Mouse (Mus musculus): ENCODE data around the gene Cntn2. TPM values are rescaled to one million over a fixed set of nuclear protein-coding genes. Genes with fewer than 3 reads are reported as not detected.

Gene Cntn2
- total RNA-seq, 2 experiments from 2014 or later = 2.8 to 4.1 TPM

DNA sequence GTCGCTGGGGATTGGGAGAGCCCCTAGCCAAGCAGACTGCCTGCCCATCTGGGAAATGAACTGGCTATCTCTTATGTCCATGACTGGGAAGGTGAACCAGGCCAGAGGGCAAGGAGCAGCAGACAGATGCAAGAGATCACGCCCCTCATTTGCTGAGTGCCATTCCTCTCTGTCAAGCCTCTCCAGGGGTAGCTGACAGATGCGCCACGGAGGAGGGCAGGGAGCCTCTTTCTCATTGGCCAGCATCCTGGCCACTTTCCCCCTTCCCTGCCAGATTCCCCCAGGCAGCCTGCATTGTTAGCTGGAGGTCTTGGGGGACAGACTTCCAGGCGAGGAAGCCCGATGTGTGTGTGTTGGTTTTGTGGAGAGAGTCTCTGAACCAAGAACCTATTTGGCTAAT is 16.0 kb upstream of the Cntn2 start:
- intact Hi-C loops (cut with DNase I) = no loop called here
- DNase-seq = no peak

DNA sequence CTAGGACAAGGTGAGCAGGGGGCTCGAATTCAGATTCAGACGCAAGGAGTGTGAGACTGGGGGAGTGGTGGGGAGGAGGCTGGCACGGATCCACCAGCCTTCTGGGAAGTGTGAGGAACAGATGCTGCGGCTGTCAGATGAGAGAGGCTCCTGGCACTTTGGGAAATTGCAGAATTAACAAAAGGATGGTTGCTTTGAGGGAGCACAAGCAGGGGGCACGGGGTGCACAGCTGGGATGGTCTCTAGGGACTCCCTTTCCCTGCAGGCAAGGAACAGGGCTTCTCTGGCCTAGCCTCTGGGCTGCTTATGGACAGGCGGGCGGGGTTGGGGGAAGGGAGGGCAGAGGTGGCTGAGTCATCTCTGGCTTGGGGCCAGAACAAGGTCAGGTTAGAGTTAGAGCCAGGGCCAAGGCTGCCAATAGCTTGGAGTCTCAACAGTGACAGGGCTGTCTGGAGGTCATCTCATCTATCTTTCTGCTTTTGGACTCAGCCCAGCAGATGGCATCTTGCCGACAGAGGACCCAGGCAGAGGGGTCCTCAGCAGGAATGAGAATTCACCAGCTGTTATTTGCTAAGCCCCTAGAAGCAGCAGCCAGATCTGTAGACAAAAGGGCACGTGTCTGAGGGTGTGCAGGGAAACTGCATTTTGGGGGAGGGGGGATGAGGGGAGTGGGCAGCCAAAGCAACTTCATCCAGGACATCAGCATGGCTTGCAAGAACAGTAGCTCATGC is 15.0 kb upstream of the Cntn2 start:
- intact Hi-C loops (cut with DNase I) = no loop called here
- peak; percentile 55 to 58 for DNase-seq

DNA sequence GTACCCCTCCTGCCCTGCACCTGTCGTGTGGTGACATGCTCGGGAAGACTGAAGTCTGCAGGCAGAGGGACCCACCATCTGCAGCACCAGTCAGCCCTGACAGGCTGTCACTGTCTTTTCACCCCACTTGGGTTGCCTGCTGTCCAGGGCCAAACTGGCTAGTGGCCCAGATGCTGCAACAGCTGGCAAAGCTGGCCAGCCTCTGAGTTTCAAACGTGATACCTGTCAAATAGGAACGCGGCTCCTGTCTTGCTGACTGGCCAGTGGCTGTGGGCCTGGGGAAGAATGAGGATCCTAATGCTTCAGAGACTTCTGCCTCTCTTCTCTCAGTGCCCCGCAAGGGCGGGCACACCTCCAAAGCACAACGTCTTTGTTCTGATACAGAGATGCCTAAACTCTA is 733 bp upstream of the Cntn2 start:
- DNase-seq = peak; percentile 15 to 32
- intact Hi-C loops (cut with DNase I) = no loop called here

- intact Hi-C loops (cut with DNase I) = no loop called here
These were observed 1.0 kb downstream of the Cntn2 start for GRCm38 (mm10) chr1:132541824-132542599.

GRCm38 (mm10) chr1:132541171-132541823 is 1.8 kb downstream of the Cntn2 start:
- intact Hi-C loops (cut with DNase I) = no loop called here
- DNase-seq = no peak

More at GRCm38 (mm10) chr1:132541824-132542599, 1.0 kb downstream of the Cntn2 start:
- DNase-seq = no peak

GRCm38 (mm10) chr1:132540701-132541100 is 2.4 kb downstream of the Cntn2 start:
- no peak for DNase-seq
- intact Hi-C loops (cut with DNase I) = no loop called here

DNA sequence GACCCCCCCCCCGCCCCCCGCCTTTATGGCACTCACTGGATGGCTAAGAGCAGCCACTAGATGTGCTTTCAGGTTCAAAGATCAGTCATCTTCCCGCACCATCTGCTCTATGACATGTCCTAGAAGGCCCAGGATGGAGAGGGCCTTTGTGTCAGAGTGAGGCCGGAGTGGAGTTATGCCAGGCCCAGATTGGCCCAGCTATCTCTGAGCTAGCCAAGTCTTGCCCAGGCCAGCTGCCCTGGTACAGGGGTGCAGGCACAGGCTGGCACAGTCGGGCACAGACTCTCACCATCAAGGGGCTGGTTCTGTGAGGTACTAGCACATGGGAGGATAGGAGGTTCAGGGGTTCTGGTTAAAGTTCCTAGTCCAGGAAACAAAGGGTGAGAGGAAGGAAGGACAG is 5.3 kb downstream of the Cntn2 start:
- DNase-seq = no peak
- intact Hi-C loops (cut with DNase I) = no loop called here

- intact Hi-C loops (cut with DNase I) = no loop called here
- DNase-seq = no peak
These were observed 6.6 kb downstream of the Cntn2 start for GRCm38 (mm10) chr1:132536416-132536815.

DNA sequence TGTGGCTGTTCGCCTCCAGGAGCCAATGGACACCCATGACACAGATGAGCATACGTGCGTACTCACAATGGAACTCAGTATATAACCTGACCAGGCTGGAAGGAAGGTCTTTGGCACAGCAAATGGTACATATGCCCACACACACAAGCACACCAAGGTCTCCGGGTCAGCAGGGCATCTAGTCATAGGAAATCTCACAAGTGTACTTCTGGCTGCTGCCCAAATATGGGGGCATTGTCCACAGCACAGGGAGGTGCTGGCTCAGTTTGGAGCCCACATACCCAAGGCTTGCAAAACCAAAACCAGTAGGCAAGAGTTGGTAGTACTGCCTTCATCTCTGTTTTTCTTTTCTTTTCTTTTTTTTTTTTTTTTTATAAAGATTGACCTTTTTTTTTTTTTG is 7.5 kb downstream of the Cntn2 start:
- intact Hi-C loops (cut with DNase I) = no loop called here
- no peak for DNase-seq

- intact Hi-C loops (cut with DNase I) = no loop called here
- DNase-seq = no peak
These were observed 9.2 kb downstream of the Cntn2 start for GRCm38 (mm10) chr1:132533840-132534239.

GRCm38 (mm10) chr1:132532521-132532920 is 10.5 kb downstream of the Cntn2 start:
- no peak for DNase-seq
- intact Hi-C loops (cut with DNase I) = no loop called here

- no peak for DNase-seq
- intact Hi-C loops (cut with DNase I) = no loop called here
These were observed 12.3 kb downstream of the Cntn2 start for GRCm38 (mm10) chr1:132530631-132531191.

DNA sequence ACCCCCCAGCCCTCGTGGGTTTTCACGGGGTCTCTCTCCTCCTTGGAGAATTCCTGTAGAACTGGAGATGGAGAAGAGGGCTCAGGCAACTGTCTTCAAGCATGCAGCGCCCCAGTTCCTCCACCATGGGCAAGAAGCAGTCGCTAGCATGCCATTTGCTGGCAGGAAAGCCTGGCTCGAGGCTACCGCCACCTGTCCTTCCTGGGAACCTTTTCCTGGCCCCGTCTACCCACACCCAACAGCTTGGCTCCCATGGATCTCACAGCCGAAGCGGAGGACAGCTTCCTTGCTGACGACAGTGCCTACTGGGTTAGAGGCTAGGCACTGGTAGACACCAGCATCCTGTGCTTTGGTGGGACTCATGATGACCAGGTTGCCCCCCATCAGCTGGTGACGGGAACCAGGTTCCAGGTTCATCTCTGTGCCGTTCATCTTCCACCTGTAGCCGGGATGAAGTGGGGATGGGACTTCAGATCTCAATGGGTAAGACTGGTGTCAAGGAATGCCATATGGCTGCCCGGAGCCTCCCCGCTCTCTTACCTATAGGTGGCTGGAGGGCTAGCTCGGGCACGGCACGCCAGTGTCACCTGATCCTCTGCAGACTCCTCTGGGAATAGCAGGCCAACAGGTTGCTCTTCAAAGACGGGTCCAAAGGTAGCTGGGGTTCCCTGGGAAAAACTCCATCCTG is 14.3 kb downstream of the Cntn2 start:
- no peak for DNase-seq
- intact Hi-C loops (cut with DNase I) = loop anchor here (5.0 to 10.0 kb wide), 2 partner anchors 216 to 439 kb away; partner anchors contain the start of gene Nfasc

- intact Hi-C loops (cut with DNase I) = loop anchor here (5.0 to 10.0 kb wide), 2 partner anchors 217 to 439 kb away; partner anchors contain the start of gene Nfasc
- no peak for DNase-seq
These were observed 15.0 kb downstream of the Cntn2 start for GRCm38 (mm10) chr1:132528071-132528470.

DNA sequence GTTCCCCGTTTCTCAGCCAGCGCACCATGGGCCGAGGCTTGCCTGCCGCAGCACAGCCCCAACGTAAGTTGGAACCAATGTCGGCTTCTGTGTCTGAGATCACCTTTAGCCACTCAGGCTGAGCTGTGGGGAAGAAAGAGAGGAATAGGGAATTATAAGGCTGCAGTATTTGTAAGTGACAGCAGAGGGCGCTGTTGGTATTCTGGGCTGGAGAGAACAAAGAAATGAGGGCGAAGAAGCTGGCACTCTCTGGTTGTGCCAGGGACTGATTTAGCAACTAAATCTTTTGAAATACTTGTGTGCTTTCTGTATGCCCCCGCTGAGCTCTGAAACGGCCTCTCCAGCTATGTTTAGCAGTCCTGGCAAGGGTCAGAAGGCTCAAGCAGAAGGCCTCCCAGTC is 17.2 kb downstream of the Cntn2 start:
- intact Hi-C loops (cut with DNase I) = loop anchor here (1.0 to 10.0 kb wide), 3 partner anchors 68 to 441 kb away; partner anchors contain the start of gene Nfasc
- DNase-seq = peak; percentile 57 to 60

GRCm38 (mm10) chr1:132523920-132524319 is 19.1 kb downstream of the Cntn2 start:
- intact Hi-C loops (cut with DNase I) = loop anchor here (10.0 kb wide), 1 partner anchor 221 kb away; the partner anchor contains the start of gene Nfasc
- peak in 1 of 2 experiments; percentile 39 for DNase-seq

- intact Hi-C loops (cut with DNase I) = loop anchor here (10.0 kb wide), 1 partner anchor 222 kb away; the partner anchor contains the start of gene Nfasc
- DNase-seq = no peak
These were observed 20.0 kb downstream of the Cntn2 start for GRCm38 (mm10) chr1:132523048-132523447.

- DNase-seq = peak; percentile 19 to 42
- intact Hi-C loops (cut with DNase I) = loop anchor here (10.0 kb wide), 1 partner anchor 224 kb away; the partner anchor contains the start of gene Nfasc
These were observed 22.3 kb downstream of the Cntn2 start for GRCm38 (mm10) chr1:132520764-132521163.

- intact Hi-C loops (cut with DNase I) = loop anchor here (2.0 to 10.0 kb wide), 2 partner anchors 153 to 225 kb away; partner anchors contain the start of gene Nfasc
- DNase-seq = no peak
These were observed 23.3 kb downstream of the Cntn2 start for GRCm38 (mm10) chr1:132519734-132520133.

DNA sequence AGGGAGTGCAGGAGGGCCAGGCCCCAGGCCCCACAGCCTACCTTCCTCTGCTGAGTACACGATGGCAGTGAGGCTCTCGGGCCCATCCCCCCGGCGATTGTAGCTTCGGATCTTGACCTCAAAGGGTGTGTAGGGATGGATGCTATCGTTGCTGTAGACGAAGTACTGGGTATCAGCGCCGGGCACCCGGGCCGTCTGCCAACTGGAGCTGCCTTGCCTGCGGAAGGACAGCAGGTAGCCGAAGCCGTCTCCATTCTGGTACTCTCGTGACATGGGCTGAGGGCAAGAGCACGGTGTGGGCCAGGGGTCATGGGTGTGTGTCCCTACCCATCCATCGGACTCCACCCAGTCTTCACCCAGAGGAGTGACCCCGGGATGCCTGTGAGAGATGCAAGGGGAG is 24.4 kb downstream of the Cntn2 start:
- intact Hi-C loops (cut with DNase I) = loop anchor here (2.0 kb wide), 1 partner anchor 152 kb away; no protein-coding TSS in a partner anchor
- DNase-seq = no peak
